Mouse (Mus musculus) bone marrow macrophage, adult 2 months (primary cell): Measurements from ENCODE around the gene Wfdc16.

Experiments
- CTCF ChIP-seq: IDR thresholded peaks from 2 replicates; pipeline ENCODE4 v1.5.1; 2012; ENCODE audit warnings: low read depth, mild to moderate bottlenecking, low read length, moderate library complexity
- POLR2A ChIP-seq: IDR thresholded peaks from 2 replicates; pipeline ENCODE4 v1.6.1; 2012; ENCODE audit warnings: mild to moderate bottlenecking, low read depth, low read length, borderline replicate concordance

GRCm38 (mm10) chr2:164619050-164619449 lies 19.5 kb downstream of the Wfdc16 start:
- TF ChIP-seq CTCF (no peak), POLR2A (no peak)
